Mouse (Mus musculus): ENCODE measurements around the gene Ctu2. TPM values are rescaled to one million over a fixed set of nuclear protein-coding genes. Genes with fewer than 3 reads are reported as not detected.

The Ctu2 gene
- polyA plus RNA-seq, 1 experiment from 2014 or later, result 27.8 TPM

GRCm38 (mm10) chr8:122497912-122498311 lies 22.0 kb downstream of the Ctu2 start:
- Histone ChIP-seq H3K4me1 (ENCODE audit: control insufficient read depth, insufficient read depth, low read length) (no peaks in the 10 kb centered on the region), H3K27ac (ENCODE audit: low read length) (no peak overlapping the region), H3K36me3 (ENCODE audit: control insufficient read depth, insufficient read depth) (peaks cover 28% of the 10 kb centered on the region), H3K4me2 (ENCODE audit: low read depth, low read length) (no peak overlapping the region), H3K4me3 (ENCODE audit: low read length) (no peak overlapping the region), H3K9ac (ENCODE audit: low read length) (no peak overlapping the region), H3K27me3 (ENCODE audit: control insufficient read depth, insufficient read depth, low read length) (no peaks in the 10 kb centered on the region), H3K9me3 (replicated peaks; ENCODE audit: control insufficient read depth, low read length) (no peaks in the 10 kb centered on the region)
- WGBS, result 72% methylated on average over 17 of the region's 17 CpGs
- no peak for ATAC-seq (replicated peaks; ENCODE audit: extremely low read depth, insufficient read depth, low FRiP score)

DNA sequence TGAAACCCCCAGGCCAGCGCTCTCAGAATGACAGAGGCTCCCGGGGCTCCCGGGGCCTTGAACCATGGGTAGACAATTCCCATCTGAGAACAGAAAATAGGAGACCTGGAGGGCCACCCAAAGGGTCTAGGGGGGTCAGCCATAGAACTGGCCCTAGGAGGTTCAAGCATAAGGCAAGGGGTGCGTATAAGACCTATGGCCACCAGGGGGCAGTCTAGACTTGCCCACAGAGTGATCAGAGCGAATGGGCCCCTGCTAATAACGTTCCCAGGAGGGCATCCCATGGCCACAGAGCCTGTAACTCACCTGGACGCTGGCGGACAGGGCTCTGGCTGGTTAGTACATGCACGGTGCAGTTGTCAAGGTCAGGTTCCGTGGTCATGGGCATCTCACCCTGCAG lies 24.9 kb downstream of the Ctu2 start:
- no peaks in the 10 kb centered on the region for H3K27me3 ChIP-seq (ENCODE audit: control insufficient read depth, insufficient read depth, low read length)
- H3K27ac ChIP-seq (ENCODE audit: low read length), result no peak overlapping the region
- no peak for ATAC-seq (replicated peaks; ENCODE audit: extremely low read depth, insufficient read depth, low FRiP score)
- H3K36me3 ChIP-seq (ENCODE audit: control insufficient read depth, insufficient read depth), result peaks cover 13% of the 10 kb centered on the region
- H3K4me1 ChIP-seq (ENCODE audit: control insufficient read depth, insufficient read depth, low read length), result no peaks in the 10 kb centered on the region
- no peak overlapping the region for H3K4me2 ChIP-seq (ENCODE audit: low read depth, low read length)
- 30% methylated on average over 10 of the region's 10 CpGs for WGBS
- no peak overlapping the region for H3K4me3 ChIP-seq (ENCODE audit: low read length)
- no peaks in the 10 kb centered on the region for H3K9me3 ChIP-seq (replicated peaks; ENCODE audit: control insufficient read depth, low read length)
- H3K9ac ChIP-seq (ENCODE audit: low read length), result no peak overlapping the region

DNA sequence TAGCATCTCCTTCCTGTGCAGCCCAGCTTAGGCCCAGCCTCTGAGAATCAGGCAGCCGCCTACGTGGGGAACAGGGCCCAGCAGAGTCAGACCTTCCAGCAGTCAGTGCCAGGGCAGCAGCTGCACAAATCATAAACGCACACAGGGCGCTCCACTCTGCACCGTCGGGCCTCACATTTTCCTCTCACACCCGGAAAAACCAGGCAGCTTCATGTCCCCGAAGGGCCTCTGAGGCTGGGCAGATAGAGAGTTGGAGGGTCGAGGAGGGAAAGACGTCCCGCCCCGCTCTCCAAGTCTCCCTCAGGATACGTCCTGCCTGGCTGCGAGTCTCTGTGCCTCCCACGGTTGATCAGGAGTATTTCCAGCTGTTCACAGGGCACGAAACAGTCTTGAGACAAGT lies 35.6 kb downstream of the Ctu2 start:
- no peaks in the 10 kb centered on the region for H3K9me3 ChIP-seq (replicated peaks; ENCODE audit: control insufficient read depth, low read length)
- 52% methylated on average over 16 of the region's 16 CpGs for WGBS
- 0 out of 2 replicates have a peak overlapping the region, but pooled peaks have one; percentile 17 for H3K9ac ChIP-seq (ENCODE audit: low read length)
- no peaks in the 10 kb centered on the region; the same call in 1 of the 2 replicates for H3K36me3 ChIP-seq (ENCODE audit: control insufficient read depth, insufficient read depth)
- no peak overlapping the region for H3K4me3 ChIP-seq (ENCODE audit: low read length)
- H3K4me2 ChIP-seq (ENCODE audit: low read depth, low read length), result no peak overlapping the region
- peaks cover 14% of the 10 kb centered on the region for H3K4me1 ChIP-seq (ENCODE audit: control insufficient read depth, insufficient read depth, low read length)
- H3K27me3 ChIP-seq (ENCODE audit: control insufficient read depth, insufficient read depth, low read length), result no peaks in the 10 kb centered on the region
- ATAC-seq (replicated peaks; ENCODE audit: extremely low read depth, insufficient read depth, low FRiP score), result peak; percentile 53
- H3K27ac ChIP-seq (ENCODE audit: low read length), result peak overlapping the region; percentile 70

DNA sequence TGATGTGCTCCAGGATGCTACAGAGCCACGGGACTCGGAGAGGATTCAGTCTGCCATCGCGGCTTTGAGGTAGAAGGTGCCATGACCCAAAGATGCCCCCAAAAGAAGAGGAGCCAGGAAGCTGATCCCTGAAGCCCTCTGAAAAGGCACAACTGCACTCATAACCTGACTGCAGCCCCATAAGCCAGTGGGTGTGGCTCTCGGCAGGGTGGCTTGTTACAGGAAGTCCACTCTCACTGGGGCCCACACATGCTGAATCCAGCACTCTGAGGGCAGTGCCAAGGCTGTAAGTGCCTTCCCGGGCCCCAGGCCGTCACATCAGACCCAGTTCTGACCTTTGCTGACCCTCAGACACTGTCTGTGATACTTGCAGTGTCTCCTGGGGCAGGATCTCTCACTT lies 36.4 kb downstream of the Ctu2 start:
- no peaks in the 10 kb centered on the region; the same call in 1 of the 2 replicates for H3K36me3 ChIP-seq (ENCODE audit: control insufficient read depth, insufficient read depth)
- H3K27ac ChIP-seq (ENCODE audit: low read length), result peak overlapping the region; percentile 70
- H3K4me2 ChIP-seq (ENCODE audit: low read depth, low read length), result no peak overlapping the region
- H3K9ac ChIP-seq (ENCODE audit: low read length), result peak overlapping the region; percentile 18; the same call in 1 of the 2 replicates
- WGBS, result 49% methylated on average over 7 of the region's 7 CpGs
- ATAC-seq (replicated peaks; ENCODE audit: extremely low read depth, insufficient read depth, low FRiP score), result no peak
- H3K4me1 ChIP-seq (ENCODE audit: control insufficient read depth, insufficient read depth, low read length), result peaks cover 20% of the 10 kb centered on the region
- no peaks in the 10 kb centered on the region for H3K9me3 ChIP-seq (replicated peaks; ENCODE audit: control insufficient read depth, low read length)
- H3K27me3 ChIP-seq (ENCODE audit: control insufficient read depth, insufficient read depth, low read length), result no peaks in the 10 kb centered on the region
- H3K4me3 ChIP-seq (ENCODE audit: low read length), result no peak overlapping the region

- Histone ChIP-seq H3K4me2 (ENCODE audit: low read depth, low read length) (no peak overlapping the region), H3K36me3 (ENCODE audit: control insufficient read depth, insufficient read depth) (no peaks in the 10 kb centered on the region; the same call in 1 of the 2 replicates), H3K4me3 (ENCODE audit: low read length) (no peak overlapping the region), H3K27ac (ENCODE audit: low read length) (no peak overlapping the region), H3K9ac (ENCODE audit: low read length) (no peak overlapping the region), H3K4me1 (ENCODE audit: control insufficient read depth, insufficient read depth, low read length) (peaks cover 32% of the 10 kb centered on the region), H3K9me3 (replicated peaks; ENCODE audit: control insufficient read depth, low read length) (no peaks in the 10 kb centered on the region), H3K27me3 (ENCODE audit: control insufficient read depth, insufficient read depth, low read length) (no peaks in the 10 kb centered on the region)
- WGBS, result 84% methylated on average over 14 of the region's 14 CpGs
- no peak for ATAC-seq (replicated peaks; ENCODE audit: extremely low read depth, insufficient read depth, low FRiP score)
Observed at GRCm38 (mm10) chr8:122515699-122516098, 39.8 kb downstream of the Ctu2 start.

DNA sequence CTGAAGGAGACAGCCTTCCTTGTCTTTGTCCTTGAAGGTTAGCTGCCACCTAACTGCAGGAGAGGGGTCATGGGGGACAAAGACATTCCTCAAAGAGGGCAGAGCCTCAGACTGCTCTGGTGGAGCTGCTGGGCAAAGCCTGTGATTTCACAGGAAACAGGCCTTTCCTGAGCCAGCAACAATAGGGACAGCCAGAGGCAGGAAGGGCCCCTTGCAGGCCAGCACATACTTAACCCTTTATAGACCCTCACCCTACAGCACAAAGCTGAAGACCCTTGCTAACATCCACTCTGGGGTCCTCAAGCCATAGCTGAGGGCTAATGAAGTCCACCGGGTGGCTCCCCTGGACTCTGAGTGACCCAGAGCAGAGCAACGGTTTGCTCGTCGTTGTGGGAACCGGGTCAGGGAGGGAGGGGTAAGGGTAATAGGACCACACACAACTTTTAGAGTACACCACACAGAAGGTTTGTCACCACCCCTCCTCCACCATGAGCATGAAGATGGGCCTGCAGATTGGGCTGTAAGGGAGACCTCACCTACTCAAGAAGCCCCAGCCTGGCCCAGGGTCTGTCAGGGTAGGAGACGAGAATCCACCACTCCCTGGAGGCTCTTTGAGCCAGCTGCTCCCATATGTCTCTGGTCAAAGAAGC lies 41.7 kb downstream of the Ctu2 start:
- H3K36me3 ChIP-seq (ENCODE audit: control insufficient read depth, insufficient read depth), result no peaks in the 10 kb centered on the region; the same call in 1 of the 2 replicates
- peak; percentile 73 for ATAC-seq (replicated peaks; ENCODE audit: extremely low read depth, insufficient read depth, low FRiP score)
- H3K4me1 ChIP-seq (ENCODE audit: control insufficient read depth, insufficient read depth, low read length), result peaks cover 21% of the 10 kb centered on the region
- H3K4me2 ChIP-seq (ENCODE audit: low read depth, low read length), result peak overlapping the region; percentile 16
- H3K27me3 ChIP-seq (ENCODE audit: control insufficient read depth, insufficient read depth, low read length), result no peaks in the 10 kb centered on the region
- 19% methylated on average over 6 of the region's 6 CpGs for WGBS
- peak overlapping the region; percentile 78 for H3K27ac ChIP-seq (ENCODE audit: low read length)
- H3K4me3 ChIP-seq (ENCODE audit: low read length), result no peak overlapping the region
- H3K9ac ChIP-seq (ENCODE audit: low read length), result peak overlapping the region; percentile 47
- H3K9me3 ChIP-seq (replicated peaks; ENCODE audit: control insufficient read depth, low read length), result no peaks in the 10 kb centered on the region

DNA sequence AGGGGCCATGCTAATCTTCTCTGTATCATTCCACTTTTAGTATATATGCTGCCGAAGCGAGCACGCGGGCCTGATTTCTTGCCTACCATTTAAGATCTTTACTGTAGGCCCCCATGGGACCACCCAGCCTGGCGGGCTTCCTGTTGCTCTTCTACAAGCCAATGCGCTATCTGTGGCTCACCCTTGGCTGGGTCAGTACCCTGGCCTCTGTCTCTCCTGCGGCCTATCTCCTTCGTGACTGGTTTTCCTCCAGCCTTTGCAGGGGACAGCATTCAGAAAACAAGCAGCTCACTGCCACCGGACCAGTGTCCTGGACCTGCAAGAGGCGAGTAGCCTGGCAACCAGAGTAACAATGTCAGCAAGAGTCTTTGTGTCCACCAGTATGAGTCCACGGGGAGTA lies 44.7 kb downstream of the Ctu2 start:
- Histone ChIP-seq H3K27me3 (ENCODE audit: control insufficient read depth, insufficient read depth, low read length) (no peaks in the 10 kb centered on the region), H3K4me1 (ENCODE audit: control insufficient read depth, insufficient read depth, low read length) (peaks cover 49% of the 10 kb centered on the region), H3K36me3 (ENCODE audit: control insufficient read depth, insufficient read depth) (no peaks in the 10 kb centered on the region), H3K9ac (ENCODE audit: low read length) (no peak overlapping the region), H3K27ac (ENCODE audit: low read length) (peak overlapping the region; percentile 74), H3K9me3 (replicated peaks; ENCODE audit: control insufficient read depth, low read length) (no peaks in the 10 kb centered on the region), H3K4me2 (ENCODE audit: low read depth, low read length) (no peak overlapping the region), H3K4me3 (ENCODE audit: low read length) (no peak overlapping the region)
- ATAC-seq (replicated peaks; ENCODE audit: extremely low read depth, insufficient read depth, low FRiP score), result no peak
- WGBS, result 58% methylated on average over 11 of the region's 11 CpGs

DNA sequence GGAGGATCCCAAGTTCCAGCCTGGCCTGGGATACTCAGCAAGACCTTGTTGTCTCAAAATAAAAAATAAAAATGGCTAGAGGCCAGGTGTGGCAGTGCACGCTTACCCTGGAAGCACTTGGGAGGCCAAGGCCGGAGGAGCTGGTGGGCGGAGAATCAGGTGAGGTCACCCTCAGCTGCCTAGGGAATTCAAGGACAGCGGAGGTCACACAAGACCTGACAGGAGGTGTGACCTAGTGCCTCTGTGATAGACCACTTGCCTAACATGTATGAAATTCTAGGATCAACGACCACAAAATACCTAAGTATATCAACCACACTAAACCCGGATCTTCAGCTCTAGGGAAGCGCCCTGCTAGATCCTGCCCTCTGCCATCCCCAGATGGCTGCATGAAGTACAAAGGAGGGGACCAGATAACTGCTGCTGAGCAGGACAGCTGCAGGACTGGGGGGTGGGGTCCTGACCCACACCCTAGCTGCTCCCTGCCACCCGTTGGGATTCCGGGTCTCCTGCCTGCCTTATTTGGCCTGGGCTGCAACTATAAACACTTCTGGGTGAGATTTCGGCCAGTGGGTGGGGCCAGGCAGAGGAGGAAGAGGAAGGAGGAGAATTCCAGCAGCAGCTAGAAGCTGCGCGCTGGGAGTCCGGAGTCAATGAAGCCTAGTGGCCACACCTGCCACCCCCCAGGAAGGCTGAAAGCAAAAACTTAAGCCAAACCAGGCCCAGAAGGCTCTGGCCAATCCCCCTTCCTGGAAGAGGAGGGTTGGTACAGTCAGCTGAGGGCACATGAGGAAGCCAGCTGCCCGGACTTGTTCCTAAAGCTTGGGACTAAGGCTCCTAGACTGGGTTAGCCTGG lies 47.1 kb downstream of the Ctu2 start:
- Histone ChIP-seq H3K4me3 (ENCODE audit: low read length) (peak overlapping the region; percentile 15), H3K27ac (ENCODE audit: low read length) (peak overlapping the region; percentile 77), H3K4me2 (ENCODE audit: low read depth, low read length) (peak overlapping the region; percentile 48), H3K9me3 (replicated peaks; ENCODE audit: control insufficient read depth, low read length) (no peaks in the 10 kb centered on the region), H3K9ac (ENCODE audit: low read length) (peak overlapping the region; percentile 59), H3K27me3 (ENCODE audit: control insufficient read depth, insufficient read depth, low read length) (no peaks in the 10 kb centered on the region), H3K36me3 (ENCODE audit: control insufficient read depth, insufficient read depth) (no peaks in the 10 kb centered on the region), H3K4me1 (ENCODE audit: control insufficient read depth, insufficient read depth, low read length) (peaks cover 56% of the 10 kb centered on the region)
- ATAC-seq (replicated peaks; ENCODE audit: extremely low read depth, insufficient read depth, low FRiP score), result peak; percentile 38
- WGBS, result 38% methylated on average over 14 of the region's 14 CpGs
